Mouse (Mus musculus) megakaryocyte, adult 5-6 weeks (primary cell): Measurements from ENCODE around the gene Chd2. TPM values are rescaled to one million over a fixed set of nuclear protein-coding genes. Genes with fewer than 3 reads are reported as not detected.

Experiments
- ATAC-seq: 2 replicates; pipeline ENCODE4 v1.8.0; 2016; ENCODE audit warnings: mild to moderate bottlenecking, inconsistent platforms; ENCODE audit not compliant: poor library complexity, severe bottlenecking
- total RNA-seq, 2 experiments: library from RNA; stranded (forward) in 1 of 2; stranded (reverse) in 1 of 2; fragments of 153-499, 151-499 nt in 1 of 2; fragments of 221-1000, 200-1000 nt in 1 of 2; gene quantifications; 2 replicates each; pipeline versions ENCODE4 v1.2.3 to v1.2.4; 2015 to 2017

Chd2 gene
- total RNA-seq, 2 experiments from 2014 or later, result 54.4 to 88.6 TPM

GRCm38 (mm10) chr7:73388866-73389265 is 152.8 kb downstream of the Chd2 start:
- no peak for ATAC-seq

GRCm38 (mm10) chr7:73382843-73383242 is 158.8 kb downstream of the Chd2 start:
- ATAC-seq, result no peak

- no peak for ATAC-seq
Observed at GRCm38 (mm10) chr7:73378034-73378433, 163.6 kb downstream of the Chd2 start.

DNA sequence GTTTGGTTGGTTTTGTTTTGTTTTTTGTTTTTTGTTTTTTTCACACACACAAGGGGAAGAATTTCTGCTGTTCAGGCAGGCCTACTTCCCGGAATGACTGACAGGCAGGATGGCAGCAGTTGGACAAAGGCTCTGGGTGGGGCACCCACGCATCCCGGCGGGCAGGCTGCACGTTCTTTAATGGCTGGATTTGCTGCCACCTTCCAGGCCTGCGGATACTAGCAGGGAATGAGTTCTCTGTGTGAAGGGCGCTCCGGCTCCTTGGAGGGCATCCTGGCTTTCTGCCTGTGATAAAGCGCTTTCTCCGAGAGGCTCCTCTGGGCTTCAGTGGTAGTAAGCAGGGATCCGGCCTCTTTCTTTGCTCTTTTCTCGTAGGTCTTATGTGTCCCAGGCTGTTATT is 164.3 kb downstream of the Chd2 start:
- ATAC-seq, result no peak

Other genes with a start within 250 kb of the Chd2 start
- not detected in 2 replicates for gene Rgma, start 166.3 kb downstream of the Chd2 start, total RNA-seq (2015)
- gene Rgma, start 166.3 kb downstream of the Chd2 start, total RNA-seq (2017), result not detected in 2 replicates
- gene Fam174b, start 198.5 kb upstream of the Chd2 start, total RNA-seq (2015), result 1.4 and 1.9 TPM in 2 replicates
- gene Fam174b, start 198.5 kb upstream of the Chd2 start, total RNA-seq (2017), result 2.9 and 8.1 TPM in 2 replicates